Mouse (Mus musculus) urinary bladder, adult 18-20 months (tissue): ENCODE results near the gene Cyp2d26.

ENCODE experiments used
- DNase-seq, 2 experiments: peaks; one replicate each; pipeline ENCODE4 v3.0.0; 2022; ENCODE audit warnings: low spot score in 2 of 2, mixed read lengths in 2 of 2

Cyp2d26 gene

DNA sequence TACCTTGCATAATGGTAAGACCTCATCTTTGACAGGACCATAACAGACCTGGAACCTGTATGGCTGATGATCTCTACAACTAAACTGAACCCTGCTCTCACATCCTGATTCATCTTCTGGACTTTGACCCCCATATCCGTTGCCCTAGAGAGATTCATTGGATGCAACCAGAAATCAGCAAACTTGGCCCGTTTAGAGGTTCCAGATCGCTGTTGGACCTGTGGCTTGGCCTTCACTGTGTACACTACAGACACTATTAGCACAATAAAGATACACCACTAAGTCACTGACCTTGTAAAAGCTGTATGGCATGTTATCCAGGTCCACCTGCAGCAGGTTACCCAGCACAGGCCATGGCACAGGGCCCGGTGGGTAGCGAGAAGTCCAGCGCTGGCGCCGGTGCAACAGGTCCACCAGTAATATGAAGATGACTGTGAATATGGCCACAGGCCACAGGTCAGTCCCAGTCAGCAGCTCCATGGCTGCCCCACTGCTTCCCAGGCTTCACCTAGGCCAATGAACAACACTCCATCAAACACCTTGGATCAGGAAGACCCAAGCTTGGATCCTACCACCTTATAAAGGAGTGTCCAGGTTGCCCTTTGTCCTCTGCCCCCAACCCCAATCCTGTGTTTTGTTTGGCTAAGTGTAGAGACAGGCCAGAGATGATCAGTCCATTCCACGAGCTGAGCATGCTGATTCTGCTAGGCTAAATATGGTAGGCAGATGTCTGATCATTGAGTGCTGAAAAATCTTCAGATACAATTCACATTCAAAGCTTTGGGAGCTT, 30.3 kb downstream of the Cyp2d26 start, which contains the start of gene Cyp2d40:
TSS of gene Cyp2d40 (minus strand) at position 553 of the 790 bp plus-strand sequence.
- no peak for DNase-seq

DNA sequence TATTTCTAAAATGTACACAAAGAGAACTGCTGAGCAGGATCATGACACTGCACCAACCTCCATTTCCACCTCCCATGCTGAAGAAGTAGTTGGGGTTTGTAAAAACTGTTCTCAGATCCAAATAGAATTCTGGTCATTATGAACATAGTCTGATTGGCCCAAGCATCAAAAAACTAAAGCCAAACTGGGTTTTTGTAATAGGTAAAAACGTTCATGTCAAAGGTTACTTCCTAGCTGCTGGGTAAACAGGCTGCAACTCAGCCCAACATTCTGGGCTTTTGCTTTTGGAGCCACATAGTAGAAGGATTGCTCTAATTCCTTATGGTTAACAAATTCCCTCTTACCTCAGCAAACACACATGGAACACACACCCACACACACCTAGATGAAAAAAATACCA, 46.0 kb downstream of the Cyp2d26 start:
- DNase-seq = no peak

DNA sequence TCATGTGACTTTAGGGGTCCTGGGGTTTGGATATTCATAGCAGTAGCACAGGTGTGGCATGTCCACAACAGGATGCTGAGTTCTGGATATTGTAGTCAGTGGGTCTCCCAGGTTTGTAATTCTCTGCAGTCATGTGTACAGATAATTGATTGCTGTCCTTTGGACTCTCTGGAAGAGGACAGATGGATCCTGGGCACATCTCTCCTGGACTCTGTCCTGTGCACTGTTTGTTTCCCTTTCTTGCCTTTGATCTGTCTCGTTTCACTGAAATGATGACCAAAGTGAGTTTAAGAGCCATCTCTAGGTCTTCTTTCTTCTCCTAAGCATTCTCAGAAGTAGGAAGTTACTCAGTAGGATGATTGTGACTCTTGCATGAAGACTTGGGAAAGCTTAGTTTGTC, 46.6 kb downstream of the Cyp2d26 start:
- DNase-seq = no peak
